Comparison of ENCODE assay signal across 20 mouse cellular contexts in genomic region chr4:43012091-43012490, GRCm38 (mm10). TPM values are rescaled to one million over a fixed set of nuclear protein-coding genes. Genes with fewer than 3 reads are reported as not detected.
DNase-seq lines count a peak whose midpoint lies in the region; ATAC-seq and TF ChIP-seq lines count a peak whose summit lies in the region.
"Had no signal": no experiment of that assay in that cellular context is flagged by ENCODE, and none has a peak within 500 bp of the region (broad histone marks: within the 10 kb centered on the region; RNA-seq: fewer than 3 reads in every experiment).

No protein-coding gene starts in this region.

- whole genome bisulfite sequencing in midbrain, embryonic 11.5 days = 95% methylated on average over 1 of the region's 1 CpGs
- WGBS in midbrain, postnatal 0 days = 98% methylated on average over 1 of the region's 1 CpGs
- 96% methylated on average over 1 of the region's 1 CpGs for WGBS in heart, adult 2 months

- H3K27me3 ChIP-seq in midbrain, embryonic 11.5 days (ENCODE audit: control insufficient read depth, insufficient read depth, low read length) = no peaks in the 10 kb centered on the region
- H3K27me3 ChIP-seq in midbrain, postnatal 0 days (ENCODE audit: insufficient read depth, low read length) = no peaks in the 10 kb centered on the region
- H3K27me3 ChIP-seq in C2C12 (ENCODE audit: control insufficient read depth, insufficient read depth, insufficient read length) = no peaks in the 10 kb centered on the region
- H3K27me3 ChIP-seq in heart, adult 2 months (ENCODE audit: control insufficient read depth, insufficient read depth, low read length) = no peaks in the 10 kb centered on the region
- H3K27me3 ChIP-seq: embryonic facial prominence, embryonic 12.5 days; forebrain, embryonic 13.5 days; forebrain, embryonic 15.5 days had no signal

- H3K4me2 ChIP-seq in midbrain, embryonic 11.5 days = no peak overlapping the region
- H3K4me2 ChIP-seq in midbrain, postnatal 0 days (ENCODE audit: low read depth, low read length, poor library complexity, severe bottlenecking) = no peak overlapping the region
- H3K4me2 ChIP-seq: embryonic facial prominence, embryonic 12.5 days; forebrain, embryonic 13.5 days; forebrain, embryonic 15.5 days had no signal

- no peaks in the 10 kb centered on the region for H3K79me2 ChIP-seq in C2C12 (ENCODE audit: control insufficient read depth, insufficient read depth)
- H3K79me2 ChIP-seq in heart, adult 2 months (replicated peaks; ENCODE audit: control insufficient read depth, insufficient read depth, low read length) = no peaks in the 10 kb centered on the region

- no peak for ATAC-seq in midbrain, embryonic 11.5 days (ENCODE audit: low FRiP score)
- ATAC-seq in midbrain, postnatal 0 days (ENCODE audit: low FRiP score) = no peak
- ATAC-seq: forebrain, embryonic 13.5 days; forebrain, embryonic 15.5 days; forebrain, postnatal 0 days had no signal

- no peak for TF ChIP-seq POLR2A in heart, adult 2 months (IDR thresholded peaks at IDR 0.05; ENCODE audit: insufficient read depth, low read depth, low read length)

- no peaks in the 10 kb centered on the region for H3K36me3 ChIP-seq in midbrain, embryonic 11.5 days (ENCODE audit: control insufficient read depth, insufficient read depth, low read length)
- H3K36me3 ChIP-seq in midbrain, postnatal 0 days (ENCODE audit: insufficient read depth, low read length) = no peaks in the 10 kb centered on the region
- H3K36me3 ChIP-seq in C2C12 (ENCODE audit: control insufficient read depth, insufficient read depth) = no peaks in the 10 kb centered on the region
- no peaks in the 10 kb centered on the region for H3K36me3 ChIP-seq in heart, adult 2 months (ENCODE audit: control insufficient read depth, insufficient read depth, low read length)

- no peaks in the 10 kb centered on the region for H3K9me3 ChIP-seq in midbrain, embryonic 11.5 days (ENCODE audit: control insufficient read depth, low read length)
- no peaks in the 10 kb centered on the region for H3K9me3 ChIP-seq in midbrain, postnatal 0 days (ENCODE audit: low read length)
- H3K9me3 ChIP-seq: embryonic facial prominence, embryonic 10.5 days; embryonic facial prominence, embryonic 12.5 days; forebrain, embryonic 13.5 days; forebrain, embryonic 15.5 days had no signal

- no peak for TF ChIP-seq CTCF in midbrain, postnatal 0 days (IDR thresholded peaks at IDR 0.05)
- no peak for TF ChIP-seq CTCF in C2C12 (IDR thresholded peaks at IDR 0.05; ENCODE audit: control insufficient read depth, insufficient read depth, insufficient read length)
- TF ChIP-seq CTCF in heart, adult 2 months (IDR thresholded peaks at IDR 0.05) = no peak

- DNase-seq in midbrain, embryonic 11.5 days (ENCODE audit: low spot score, missing footprints) = peak; percentile 62
- DNase-seq in midbrain, postnatal 0 days (ENCODE audit: low spot score) = no peak
- DNase-seq in NIH3T3 (ENCODE audit: low read depth) = peak; percentile 76
- no peak for DNase-seq in adrenal gland, adult 2 months
- no peak for DNase-seq in heart, adult 2 months
- no peak for DNase-seq in left cerebral cortex, postnatal 25 days (ENCODE audit: low spot score in 2 of 2)
- DNase-seq: adrenal gland, adult 8-10 months; adrenal gland, postnatal 14 days; adrenal gland, postnatal 36 days; B cell, adult 2 months; cerebellum, adult 11-12 months; cerebellum, adult 2 months; cerebellum, adult 9-11 months; cerebellum, postnatal 14 days; forebrain, postnatal 0 days had no signal

- H3K27ac ChIP-seq in midbrain, embryonic 11.5 days (ENCODE audit: low read depth, low read length) = no peak overlapping the region
- no peak overlapping the region for H3K27ac ChIP-seq in midbrain, postnatal 0 days (ENCODE audit: low read depth, low read length)
- H3K27ac ChIP-seq in heart, adult 2 months = no peak overlapping the region
- H3K27ac ChIP-seq: embryonic facial prominence, embryonic 10.5 days; embryonic facial prominence, embryonic 12.5 days; forebrain, embryonic 13.5 days; forebrain, embryonic 15.5 days had no signal

- no peaks in the 10 kb centered on the region for H3K79me3 ChIP-seq in C2C12 (ENCODE audit: low read depth)

- H3K4me3 ChIP-seq in midbrain, embryonic 11.5 days (ENCODE audit: low read depth, low read length) = no peak overlapping the region
- no peak overlapping the region for H3K4me3 ChIP-seq in midbrain, postnatal 0 days (ENCODE audit: low read depth, low read length)
- no peak overlapping the region for H3K4me3 ChIP-seq in C2C12 (ENCODE audit: insufficient read depth, poor library complexity, severe bottlenecking)
- no peak overlapping the region for H3K4me3 ChIP-seq in heart, adult 2 months
- H3K4me3 ChIP-seq: embryonic facial prominence, embryonic 10.5 days; embryonic facial prominence, embryonic 12.5 days; forebrain, embryonic 13.5 days; forebrain, embryonic 15.5 days had no signal

- no peak overlapping the region for H3K9ac ChIP-seq in midbrain, embryonic 11.5 days (ENCODE audit: low read length)
- no peak overlapping the region for H3K9ac ChIP-seq in midbrain, postnatal 0 days (replicated peaks; ENCODE audit: low read length, poor library complexity, severe bottlenecking)
- no peak overlapping the region for H3K9ac ChIP-seq in heart, adult 2 months (ENCODE audit: low read depth, low read length)
- H3K9ac ChIP-seq: embryonic facial prominence, embryonic 12.5 days; forebrain, embryonic 13.5 days; forebrain, embryonic 15.5 days; forebrain, postnatal 0 days had no signal

- intact Hi-C loops in heart, adult 2 months (cut with DNase I) = no loop called here
- intact Hi-C loops in left cerebral cortex, postnatal 25 days (cut with DNase I) = no loop called here

- peaks cover 3% of the 10 kb centered on the region for H3K4me1 ChIP-seq in midbrain, embryonic 11.5 days (ENCODE audit: control insufficient read depth, insufficient read depth, low read length)
- peaks cover 4% of the 10 kb centered on the region; the same call in 1 of the 2 replicates for H3K4me1 ChIP-seq in midbrain, postnatal 0 days (ENCODE audit: insufficient read depth, low read length)
- peaks cover 4% of the 10 kb centered on the region; the same call in 1 of the 2 replicates for H3K4me1 ChIP-seq in heart, adult 2 months (ENCODE audit: control insufficient read depth, insufficient read depth, low read length)

- no peak overlapping the region for H3ac ChIP-seq in C2C12 (ENCODE audit: control insufficient read depth, insufficient read length, low read depth)

- TF ChIP-seq EP300 in heart, adult 2 months (IDR thresholded peaks at IDR 0.05; ENCODE audit: insufficient read depth, low read depth, low read length) = no peak

TF ChIP-seq in C2C12, 6 proteins besides CTCF, POLR2A, EP300 and RAD21 (continues in another document):
- TF ChIP-seq MYOD1 (IDR thresholded peaks at IDR 0.05; ENCODE audit: control insufficient read depth, insufficient read length, low read depth) = no peak

RNA-seq across cellular contexts. Expression of gene Fancg, which starts 1.8 kb away (rescaled TPM):
- 21.4 and 22.0 TPM in 2 replicates for polyA plus RNA-seq in midbrain, embryonic 11.5 days (2014; fragmentation: Nextera tagmentation; extraction: Ambion mirVana)
- 15.0 and 18.2 TPM in 2 replicates for total RNA-seq in midbrain, postnatal 0 days (2014; rRNA removed)
- polyA plus RNA-seq in midbrain, postnatal 0 days (2015; fragmentation: Nextera tagmentation; extraction: Ambion mirVana) = 14.2 and 14.3 TPM in 2 replicates
- polyA plus RNA-seq in C2C12 (2012; fragmentation: generic; extraction: Trizol) = 3.2 TPM
- 1 to 10 TPM; 7.7 to 8.9 TPM for total RNA-seq in adrenal gland, adult 2 months (2021)
- polyA plus RNA-seq in adrenal gland, adult 2 months (2012; rRNA removed) = 10.8 and 13.5 TPM in 2 replicates
- 1 to 10 TPM; 2.8 to 3.2 TPM for total RNA-seq in heart, adult 2 months (2021)
- 3.9 and 4.9 TPM in 2 replicates for polyA plus RNA-seq in heart, adult 2 months (2012; rRNA removed)
- total RNA-seq in left cerebral cortex, postnatal 25 days (2021) = 10 to 100 TPM in 1 of 2 experiments, 1 to 10 TPM in 1; 9.1 to 12.1 TPM

RNA-seq across cellular contexts. Expression of gene Vcp, which starts 11.8 kb away (rescaled TPM):
- polyA plus RNA-seq in midbrain, embryonic 11.5 days (2014; fragmentation: Nextera tagmentation; extraction: Ambion mirVana) = 635 and 667 TPM in 2 replicates
- total RNA-seq in midbrain, postnatal 0 days (2014; rRNA removed) = 192 and 242 TPM in 2 replicates
- 448 and 464 TPM in 2 replicates for polyA plus RNA-seq in midbrain, postnatal 0 days (2015; fragmentation: Nextera tagmentation; extraction: Ambion mirVana)
- 319 TPM for polyA plus RNA-seq in C2C12 (2012; fragmentation: generic; extraction: Trizol)
- 100 to 1,000 TPM; 305 to 320 TPM for total RNA-seq in adrenal gland, adult 2 months (2021)
- polyA plus RNA-seq in adrenal gland, adult 2 months (2012; rRNA removed) = 671 and 857 TPM in 2 replicates
- total RNA-seq in heart, adult 2 months (2021) = 100 to 1,000 TPM; 238 to 254 TPM
- polyA plus RNA-seq in heart, adult 2 months (2012; rRNA removed) = 127 and 204 TPM in 2 replicates
- total RNA-seq in left cerebral cortex, postnatal 25 days (2021) = 100 to 1,000 TPM; 187 to 191 TPM

RNA-seq across cellular contexts. Expression of gene Pigo, which starts 13.5 kb away (rescaled TPM):
- 16.2 and 16.4 TPM in 2 replicates for polyA plus RNA-seq in midbrain, embryonic 11.5 days (2014; fragmentation: Nextera tagmentation; extraction: Ambion mirVana)
- total RNA-seq in midbrain, postnatal 0 days (2014; rRNA removed) = 30.5 and 33.4 TPM in 2 replicates
- polyA plus RNA-seq in midbrain, postnatal 0 days (2015; fragmentation: Nextera tagmentation; extraction: Ambion mirVana) = 24.4 and 26.1 TPM in 2 replicates
- 4.9 TPM for polyA plus RNA-seq in C2C12 (2012; fragmentation: generic; extraction: Trizol)
- total RNA-seq in adrenal gland, adult 2 months (2021) = 10 to 100 TPM; 16.5 to 20.2 TPM
- 21.3 and 25.4 TPM in 2 replicates for polyA plus RNA-seq in adrenal gland, adult 2 months (2012; rRNA removed)
- 10 to 100 TPM; 21.0 to 26.5 TPM for total RNA-seq in heart, adult 2 months (2021)
- polyA plus RNA-seq in heart, adult 2 months (2012; rRNA removed) = 20.1 and 27.1 TPM in 2 replicates
- 10 to 100 TPM; 26.2 to 30.7 TPM for total RNA-seq in left cerebral cortex, postnatal 25 days (2021)

RNA-seq across cellular contexts. Expression of gene Stoml2, which starts 19.4 kb away (rescaled TPM):
- polyA plus RNA-seq in midbrain, embryonic 11.5 days (2014; fragmentation: Nextera tagmentation; extraction: Ambion mirVana) = 365 TPM in 2 replicates
- 89.6 and 102 TPM in 2 replicates for total RNA-seq in midbrain, postnatal 0 days (2014; rRNA removed)
- 230 and 241 TPM in 2 replicates for polyA plus RNA-seq in midbrain, postnatal 0 days (2015; fragmentation: Nextera tagmentation; extraction: Ambion mirVana)
- 133 TPM for polyA plus RNA-seq in C2C12 (2012; fragmentation: generic; extraction: Trizol)
- 100 to 1,000 TPM; 227 to 252 TPM for total RNA-seq in adrenal gland, adult 2 months (2021)
- 192 and 291 TPM in 2 replicates for polyA plus RNA-seq in adrenal gland, adult 2 months (2012; rRNA removed)
- 100 to 1,000 TPM; 101 to 114 TPM for total RNA-seq in heart, adult 2 months (2021)
- 97.3 and 117 TPM in 2 replicates for polyA plus RNA-seq in heart, adult 2 months (2012; rRNA removed)
- 100 to 1,000 TPM; 101 to 114 TPM for total RNA-seq in left cerebral cortex, postnatal 25 days (2021)

RNA-seq across cellular contexts. Expression of gene Fam214b, which starts 33.9 kb away (rescaled TPM):
- 23.3 and 24.4 TPM in 2 replicates for polyA plus RNA-seq in midbrain, embryonic 11.5 days (2014; fragmentation: Nextera tagmentation; extraction: Ambion mirVana)
- total RNA-seq in midbrain, postnatal 0 days (2014; rRNA removed) = 31.1 and 48.7 TPM in 2 replicates
- 30.3 and 32.3 TPM in 2 replicates for polyA plus RNA-seq in midbrain, postnatal 0 days (2015; fragmentation: Nextera tagmentation; extraction: Ambion mirVana)
- 4.8 TPM for polyA plus RNA-seq in C2C12 (2012; fragmentation: generic; extraction: Trizol)
- 10 to 100 TPM; 51.5 TPM for total RNA-seq in adrenal gland, adult 2 months (2021)
- polyA plus RNA-seq in adrenal gland, adult 2 months (2012; rRNA removed) = 42.1 and 43.5 TPM in 2 replicates
- total RNA-seq in heart, adult 2 months (2021) = 10 to 100 TPM; 26.3 to 33.1 TPM
- 19.6 and 21.3 TPM in 2 replicates for polyA plus RNA-seq in heart, adult 2 months (2012; rRNA removed)
- 10 to 100 TPM; 31.7 to 32.4 TPM for total RNA-seq in left cerebral cortex, postnatal 25 days (2021)

Comparison
In these comparisons a context has a peak if more than half of its experiments do, and no peak if none do; other contexts are left out.
1. DNase-seq: peak in midbrain, embryonic 11.5 days (single experiment) and NIH3T3 (single experiment); none in midbrain, postnatal 0 days (single experiment), adrenal gland, adult 2 months (single experiment), heart, adult 2 months (0 of 2) and left cerebral cortex, postnatal 25 days (0 of 2).